Mouse (Mus musculus): Measurements from ENCODE around the gene Pfdn4. TPM values are rescaled to one million over a fixed set of nuclear protein-coding genes. Genes with fewer than 3 reads are reported as not detected.
A peak's percentile ranks its signal among the peaks of the same experiment; 100 is the strongest.

The Pfdn4 gene
- polyA plus RNA-seq, 1 experiment from 2014 or later: 116 TPM

GRCm38 (mm10) chr2:170552088-170552487 is 55.9 kb downstream of the Pfdn4 start:
- peak; percentile 79 for ATAC-seq
- H3K9me3 ChIP-seq (ENCODE audit: control insufficient read depth, low read length): no peaks in the 10 kb centered on the region
- H3K4me1 ChIP-seq (replicated peaks; ENCODE audit: control insufficient read depth, insufficient read depth, low read length): peaks cover 28% of the 10 kb centered on the region
- no peak overlapping the region for H3K9ac ChIP-seq (replicated peaks; ENCODE audit: low read depth, low read length)
- H3K27me3 ChIP-seq (replicated peaks; ENCODE audit: control insufficient read depth, insufficient read depth, low read length): no peaks in the 10 kb centered on the region
- no peak overlapping the region for H3K4me3 ChIP-seq (replicated peaks; ENCODE audit: low read length)
- no peak overlapping the region for H3K4me2 ChIP-seq (ENCODE audit: low read length)
- WGBS: 14% methylated on average over 7 of the region's 7 CpGs
- no peak overlapping the region for H3K27ac ChIP-seq (ENCODE audit: low read length)
- H3K36me3 ChIP-seq (ENCODE audit: control insufficient read depth, insufficient read depth): no peaks in the 10 kb centered on the region

GRCm38 (mm10) chr2:170563956-170564855 is 68.0 kb downstream of the Pfdn4 start:
- H3K27ac ChIP-seq (ENCODE audit: low read length): no peak overlapping the region
- no peak overlapping the region for H3K9ac ChIP-seq (replicated peaks; ENCODE audit: low read depth, low read length)
- ATAC-seq: no peak
- no peak overlapping the region for H3K4me3 ChIP-seq (replicated peaks; ENCODE audit: low read length)
- H3K4me2 ChIP-seq (ENCODE audit: low read length): no peak overlapping the region
- H3K36me3 ChIP-seq (ENCODE audit: control insufficient read depth, insufficient read depth): no peaks in the 10 kb centered on the region
- no peaks in the 10 kb centered on the region for H3K27me3 ChIP-seq (replicated peaks; ENCODE audit: control insufficient read depth, insufficient read depth, low read length)
- WGBS: 80% methylated on average over 15 of the region's 15 CpGs
- H3K9me3 ChIP-seq (ENCODE audit: control insufficient read depth, low read length): no peaks in the 10 kb centered on the region
- no peaks in the 10 kb centered on the region for H3K4me1 ChIP-seq (replicated peaks; ENCODE audit: control insufficient read depth, insufficient read depth, low read length)

GRCm38 (mm10) chr2:170564995-170565394 is 68.8 kb downstream of the Pfdn4 start:
- H3K27me3 ChIP-seq (replicated peaks; ENCODE audit: control insufficient read depth, insufficient read depth, low read length): no peaks in the 10 kb centered on the region
- H3K4me2 ChIP-seq (ENCODE audit: low read length): no peak overlapping the region
- H3K4me3 ChIP-seq (replicated peaks; ENCODE audit: low read length): no peak overlapping the region
- 86% methylated on average over 8 of the region's 8 CpGs for WGBS
- H3K9me3 ChIP-seq (ENCODE audit: control insufficient read depth, low read length): no peaks in the 10 kb centered on the region
- H3K27ac ChIP-seq (ENCODE audit: low read length): no peak overlapping the region
- H3K4me1 ChIP-seq (replicated peaks; ENCODE audit: control insufficient read depth, insufficient read depth, low read length): no peaks in the 10 kb centered on the region
- no peaks in the 10 kb centered on the region for H3K36me3 ChIP-seq (ENCODE audit: control insufficient read depth, insufficient read depth)
- no peak overlapping the region for H3K9ac ChIP-seq (replicated peaks; ENCODE audit: low read depth, low read length)
- ATAC-seq: no peak

Other genes starting within 250 kb of the Pfdn4 start
- gene Bcas1, start 68.6 kb upstream of the Pfdn4 start, polyA plus RNA-seq (2015; fragmentation: Nextera tagmentation; extraction: Ambion mirVana): 1.9 TPM in 2 replicates
- gene Cyp24a1, start 717 bp downstream of the Pfdn4 start, polyA plus RNA-seq (2015; fragmentation: Nextera tagmentation; extraction: Ambion mirVana): 0.11 TPM in 1 of 2 replicates, not detected in the other
- not detected in 2 replicates for gene 4930470P17Rik, start 105.6 kb downstream of the Pfdn4 start, polyA plus RNA-seq (2015; fragmentation: Nextera tagmentation; extraction: Ambion mirVana)
- 96.5 and 121 TPM in 2 replicates for gene Dok5, start 235.4 kb downstream of the Pfdn4 start, polyA plus RNA-seq (2015; fragmentation: Nextera tagmentation; extraction: Ambion mirVana)

Measured in forebrain, embryonic 16.5 days (tissue).